Mouse (Mus musculus) left cerebral cortex, postnatal 4 days (tissue): ENCODE results near the gene Acacb. TPM values are rescaled to one million over a fixed set of nuclear protein-coding genes. Genes with fewer than 3 reads are reported as not detected.

ENCODE experiments used
- DNase-seq: peaks from one replicate; pipeline ENCODE4 v3.0.0-alpha.2; 2022
- intact Hi-C: fragments of 180-260 bp; cut with DNase I; formaldehyde crosslinking; loops from one replicate; pipeline ENCODE4 v1.15.1; 2025
- total RNA-seq, 2 experiments: library from RNA; stranded (reverse); gene quantifications; 2 replicates each; pipeline ENCODE4 v1.2.3; 2021

The Acacb gene
- total RNA-seq, result 1 to 10 TPM; 2.4 to 3.8 TPM

DNA sequence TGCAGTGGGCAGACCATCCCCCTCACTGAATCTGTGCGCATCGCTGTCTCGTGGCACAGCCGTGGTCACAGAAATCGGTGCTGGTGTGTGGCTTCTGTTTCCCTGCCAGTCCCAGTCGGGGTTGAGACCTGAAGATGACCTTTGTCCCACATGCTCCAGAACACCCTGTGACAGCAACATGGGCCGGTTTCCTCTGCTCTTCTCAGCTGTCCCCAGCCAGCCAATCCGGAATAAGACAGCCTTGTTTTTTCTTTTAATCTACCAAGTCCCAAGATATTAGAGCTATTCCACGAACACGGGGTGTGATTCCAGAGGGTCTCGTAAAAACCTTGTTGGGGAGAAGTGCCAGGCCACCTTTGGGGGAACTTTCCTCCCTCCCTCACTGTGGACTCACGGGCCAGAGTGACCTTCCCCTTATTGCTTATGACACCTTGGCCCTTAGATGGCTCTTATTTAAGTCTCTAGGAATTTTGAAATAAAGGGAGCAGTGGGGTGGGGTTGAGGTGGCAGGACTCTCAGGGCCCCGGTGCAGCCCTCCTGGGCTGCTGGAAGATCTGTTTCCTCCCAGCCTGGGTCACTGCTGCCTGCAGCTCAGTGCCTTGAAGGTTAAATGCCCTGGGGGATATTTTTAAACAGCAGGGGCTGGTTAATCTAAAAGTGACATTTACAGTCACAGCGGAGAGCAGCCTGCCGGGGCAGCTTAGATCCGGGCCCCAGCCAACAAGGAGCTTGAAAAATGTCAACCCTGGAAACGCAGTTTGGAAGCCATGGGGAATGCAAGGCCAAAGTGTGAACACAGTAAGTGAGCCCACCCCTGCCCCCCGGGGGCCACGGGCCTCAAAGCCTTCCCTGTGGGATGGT, at the start of gene Acacb:
Acacb (plus strand) TSS at position 508 of the 861 bp plus-strand sequence.
- intact Hi-C loops, result no loop called here
- DNase-seq, result no peak

DNA sequence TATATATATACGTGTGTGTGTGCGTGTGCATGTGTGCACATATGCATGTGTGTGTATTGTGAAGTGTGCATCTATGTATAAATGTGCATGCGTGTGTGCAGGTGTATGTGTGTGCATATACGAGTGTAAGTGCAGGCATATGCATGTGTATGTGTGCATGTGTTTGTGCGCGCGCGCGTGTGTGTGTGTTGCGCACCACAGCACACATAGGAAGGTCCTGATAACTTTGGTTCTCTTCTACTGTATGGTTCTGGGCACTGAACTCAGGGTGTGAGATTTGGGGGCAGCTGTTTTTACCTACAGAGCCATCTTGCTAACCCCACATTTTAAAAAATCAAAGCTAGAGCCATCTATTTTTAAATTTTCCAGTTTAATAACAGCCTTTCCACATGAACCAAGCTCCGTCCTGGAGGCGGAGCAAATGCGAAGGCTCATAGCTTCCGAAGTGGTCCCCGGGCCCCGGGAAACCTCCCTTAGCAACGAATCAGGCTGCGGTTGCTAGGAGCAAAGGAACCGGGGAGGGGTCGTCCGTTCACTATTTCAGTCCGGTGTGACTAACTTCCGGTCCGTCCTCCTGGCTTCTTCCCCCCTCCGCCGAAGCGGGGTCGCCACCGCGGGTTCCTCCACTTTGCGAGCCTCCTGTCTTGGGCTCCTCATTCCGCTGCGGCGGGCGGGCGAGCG, 46.5 kb upstream of the Acacb start:
- peak; percentile 91 for DNase-seq
- intact Hi-C loops, result no loop called here

DNA sequence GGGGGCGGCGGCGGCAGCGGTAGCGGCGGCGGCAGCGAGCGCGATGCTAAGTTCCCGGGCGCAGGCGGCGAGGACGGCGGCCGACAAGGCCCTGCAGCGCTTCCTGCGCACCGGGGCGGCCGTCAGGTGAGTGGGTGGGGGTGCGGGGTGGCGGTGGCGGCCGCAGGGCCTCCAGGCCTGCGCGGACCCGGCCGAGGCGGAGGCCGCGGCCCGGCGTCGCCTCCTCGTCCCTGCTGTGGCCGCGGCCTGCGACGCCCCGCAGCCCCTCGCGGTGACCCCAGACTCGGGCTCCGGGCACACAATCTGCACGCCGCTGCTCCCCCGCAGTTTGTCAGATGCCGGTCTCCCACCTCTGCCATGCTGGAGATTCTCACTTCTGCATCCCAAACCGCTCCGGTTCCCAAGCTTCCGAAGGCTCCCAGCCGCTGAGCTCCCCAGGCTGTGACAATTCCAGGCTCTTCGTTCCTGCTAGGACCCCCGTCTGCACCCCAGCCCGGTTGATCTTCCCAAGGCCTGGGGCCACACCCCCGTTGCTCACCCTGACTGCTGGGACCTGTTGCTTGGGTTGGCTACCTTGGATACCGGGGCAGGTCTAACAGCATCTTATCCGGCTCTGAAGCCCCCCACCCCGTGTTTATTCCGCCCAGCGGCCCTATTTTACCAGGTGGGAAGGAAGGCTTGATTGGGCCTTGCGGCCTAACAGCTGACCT, 45.8 kb upstream of the Acacb start:
- no peak for DNase-seq
- intact Hi-C loops, result no loop called here

DNA sequence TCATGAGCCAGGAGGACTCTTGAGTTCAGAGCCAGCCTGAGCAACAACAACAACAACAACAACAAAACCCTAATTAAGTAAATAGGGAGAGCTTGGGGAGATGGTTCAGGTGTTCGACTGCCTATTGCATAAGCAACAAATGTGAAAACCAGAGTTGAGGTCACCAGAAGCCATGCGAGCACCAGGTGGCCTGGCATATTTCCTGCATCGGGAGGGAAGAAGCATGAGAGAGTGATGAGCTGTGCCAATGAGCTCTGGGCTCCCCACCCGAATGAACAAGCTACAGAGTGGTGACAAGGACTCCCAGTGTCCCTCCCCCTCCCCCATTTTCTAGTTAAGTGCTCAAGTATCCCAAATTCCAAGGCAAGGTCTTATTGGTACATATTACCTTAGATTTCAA, 44.5 kb upstream of the Acacb start:
- intact Hi-C loops, result no loop called here
- DNase-seq, result no peak

DNA sequence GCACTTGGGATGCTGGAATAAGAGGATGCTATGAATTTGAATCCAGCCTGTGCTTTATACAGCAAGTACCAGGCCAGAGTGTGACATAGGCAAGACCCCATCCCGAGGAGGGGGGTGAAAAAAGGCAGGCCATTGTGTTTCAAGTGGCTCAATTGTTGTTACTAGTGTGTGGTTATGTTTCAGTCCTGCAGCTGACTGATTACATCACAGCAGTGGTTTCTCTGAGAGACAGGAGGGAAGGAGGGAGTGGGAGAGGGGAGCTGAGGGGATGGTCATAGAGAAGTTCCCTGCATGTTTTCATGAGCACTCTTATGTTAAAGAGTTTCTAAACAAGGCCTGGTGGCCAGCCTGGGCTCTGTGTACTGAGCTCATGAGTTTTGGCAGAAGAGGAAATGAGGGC, 43.5 kb upstream of the Acacb start:
- intact Hi-C loops, result no loop called here
- DNase-seq, result no peak

DNA sequence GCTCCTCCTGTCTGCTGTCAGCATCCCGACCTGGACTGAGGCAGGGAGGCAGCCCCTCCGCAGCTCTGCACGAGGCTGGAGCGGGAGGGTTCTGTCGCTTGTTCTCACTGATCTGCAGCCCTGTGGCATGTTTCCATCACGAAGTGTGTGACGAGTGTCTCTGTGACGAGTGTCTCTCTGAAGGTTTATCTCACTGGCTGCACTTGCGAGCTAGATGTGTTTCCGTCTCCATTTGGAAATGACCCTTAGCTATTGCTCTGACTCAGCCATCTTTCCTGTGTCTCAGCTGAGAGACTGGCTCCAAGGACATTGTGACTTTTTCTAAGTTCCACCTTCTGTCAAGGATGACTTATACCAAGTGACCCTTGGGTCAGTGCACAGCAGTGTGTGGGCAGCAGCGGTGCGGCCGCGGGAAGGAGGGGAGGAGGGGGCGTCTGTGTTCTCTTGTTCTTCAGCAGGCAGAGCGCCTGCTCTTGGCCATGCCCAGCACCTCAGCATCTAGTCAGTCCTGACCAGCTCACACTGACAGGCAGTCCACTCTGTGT, 39.9 kb upstream of the Acacb start:
- no peak for DNase-seq
- intact Hi-C loops, result no loop called here

DNA sequence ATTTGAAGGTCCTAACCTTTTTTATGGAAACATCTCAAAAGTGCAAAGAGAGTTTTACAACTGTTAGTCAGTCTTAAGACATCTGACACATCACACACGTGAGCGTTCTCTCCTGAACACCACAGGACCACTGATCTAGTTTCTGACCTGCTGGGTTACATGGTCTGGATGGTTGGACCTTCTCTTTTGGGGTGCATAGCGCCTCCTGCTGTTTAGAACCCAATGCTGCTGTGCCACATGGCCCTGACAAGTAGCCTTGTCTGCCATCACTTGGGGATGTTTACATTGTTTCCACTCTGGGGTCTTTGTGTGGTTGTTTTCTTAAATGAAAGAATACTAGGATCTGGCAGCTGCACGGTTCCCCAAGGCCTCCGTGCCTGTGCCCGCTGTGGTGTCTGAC, 33.0 kb upstream of the Acacb start:
- intact Hi-C loops, result no loop called here
- DNase-seq, result no peak

DNA sequence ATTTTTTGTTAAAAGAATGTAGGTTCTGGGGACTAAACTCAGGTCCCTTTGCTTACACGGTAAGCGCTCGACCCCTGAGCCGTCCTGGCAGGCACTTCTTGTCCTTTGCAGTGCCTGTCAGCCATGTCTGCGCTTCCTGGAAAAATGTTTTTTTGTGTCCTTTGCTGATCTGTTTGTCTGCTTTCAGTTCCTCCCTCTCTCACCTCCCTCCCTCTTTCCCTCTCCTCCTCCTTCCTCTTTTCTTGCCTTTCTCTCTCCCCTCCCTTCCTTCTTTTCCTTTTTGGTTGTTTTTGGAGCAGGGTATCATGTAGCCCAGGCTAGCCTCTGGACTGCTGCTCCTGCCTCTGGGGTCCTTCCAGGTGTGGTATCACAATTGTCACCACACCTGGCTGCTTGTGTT, 31.3 kb upstream of the Acacb start:
- intact Hi-C loops, result no loop called here
- no peak for DNase-seq

DNA sequence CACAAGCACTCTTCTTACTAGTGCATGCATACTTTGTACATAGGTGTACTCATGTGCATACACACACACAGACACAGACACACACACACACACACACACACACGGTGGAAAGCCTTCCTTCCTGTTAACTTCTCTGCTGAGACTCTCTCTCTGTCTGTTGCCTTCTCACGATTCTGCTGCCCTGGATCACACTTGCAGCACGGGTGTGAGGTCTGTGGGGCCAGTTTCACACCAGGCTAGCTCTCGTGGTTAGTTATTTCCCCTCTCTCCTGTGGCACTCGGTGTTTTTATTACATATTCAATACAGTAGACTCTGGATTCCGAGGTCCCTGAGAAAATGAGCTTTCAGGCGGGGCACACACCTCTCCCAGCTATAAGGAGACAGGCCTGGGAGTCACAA, 29.7 kb upstream of the Acacb start:
- no peak for DNase-seq
- intact Hi-C loops, result no loop called here

DNA sequence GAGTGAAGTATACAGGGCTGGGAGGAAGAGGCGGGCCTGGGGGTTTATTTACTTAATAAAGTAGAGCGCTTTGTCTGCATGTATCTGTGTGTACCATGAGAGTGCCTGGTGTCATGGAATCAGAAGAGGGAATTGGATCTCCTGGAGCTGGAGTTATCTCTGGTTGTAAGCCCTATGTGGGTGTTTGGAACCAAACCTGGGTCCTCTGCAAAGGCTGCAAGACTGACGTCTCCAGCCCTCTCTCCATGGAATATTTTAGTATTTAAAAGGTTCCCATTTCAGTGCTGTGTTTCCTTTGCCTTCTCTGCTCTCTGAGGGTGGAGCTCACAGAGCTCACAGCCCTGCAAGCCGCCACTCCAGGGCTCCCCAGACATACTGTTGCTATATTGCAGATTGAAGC, 26.5 kb upstream of the Acacb start:
- intact Hi-C loops, result no loop called here

DNA sequence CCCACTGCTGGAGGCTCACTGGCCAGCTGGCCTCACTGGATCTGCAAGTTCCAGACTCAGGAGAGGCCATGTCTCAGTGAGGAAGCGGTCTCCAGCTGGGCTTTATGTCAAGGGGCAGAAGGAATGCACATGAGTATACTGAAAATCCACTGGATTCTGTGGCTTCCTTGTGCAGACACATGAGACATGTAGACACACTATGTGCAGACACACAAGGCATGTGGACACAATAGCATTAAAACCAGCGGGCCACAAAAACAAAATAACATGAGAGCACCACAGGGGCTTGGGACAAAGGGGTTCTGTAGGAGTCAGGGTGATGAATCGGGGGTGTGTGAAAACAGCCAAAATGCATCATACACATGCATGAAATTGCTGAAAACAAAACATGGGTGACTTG, 20.3 kb upstream of the Acacb start:
- intact Hi-C loops, result no loop called here
- DNase-seq, result no peak

More for the DNA sequence above, 26.5 kb upstream of the Acacb start:
- DNase-seq, result no peak

DNA sequence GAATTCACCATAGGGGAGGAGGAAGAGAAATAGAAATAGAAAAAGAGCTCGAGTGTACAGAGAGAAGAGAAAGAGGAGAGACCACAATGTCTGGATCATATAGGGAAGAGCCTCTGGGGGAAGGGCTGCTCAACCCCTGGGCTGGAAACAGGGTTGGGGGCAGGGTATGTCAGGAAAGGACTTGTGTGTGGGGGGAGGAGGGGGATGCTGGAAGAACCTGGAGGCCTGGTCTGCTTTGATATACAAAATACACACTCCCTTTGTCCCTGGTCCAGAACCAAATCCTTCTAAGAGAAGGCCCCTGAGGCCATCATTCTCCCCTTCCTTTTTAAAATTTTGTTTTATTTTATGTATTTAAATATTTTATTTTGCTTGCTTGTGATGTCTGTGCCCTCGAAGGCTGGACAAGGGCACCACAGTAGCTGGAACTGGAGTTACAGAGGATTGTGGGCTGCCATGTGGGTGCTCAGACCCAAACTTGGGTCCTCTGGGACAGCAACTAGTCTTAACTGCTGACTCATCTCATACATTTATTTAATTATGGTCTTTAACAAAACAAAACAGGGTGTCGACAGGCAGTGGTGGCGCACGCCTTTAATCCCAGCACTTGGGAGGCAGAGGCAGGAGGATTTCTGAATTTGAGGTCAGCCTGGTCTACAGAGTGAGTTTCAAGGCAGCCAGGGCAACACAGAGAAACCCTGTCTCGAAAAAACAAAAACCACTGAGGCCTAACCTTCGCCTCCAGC, 19.7 kb upstream of the Acacb start:
- intact Hi-C loops, result no loop called here

DNA sequence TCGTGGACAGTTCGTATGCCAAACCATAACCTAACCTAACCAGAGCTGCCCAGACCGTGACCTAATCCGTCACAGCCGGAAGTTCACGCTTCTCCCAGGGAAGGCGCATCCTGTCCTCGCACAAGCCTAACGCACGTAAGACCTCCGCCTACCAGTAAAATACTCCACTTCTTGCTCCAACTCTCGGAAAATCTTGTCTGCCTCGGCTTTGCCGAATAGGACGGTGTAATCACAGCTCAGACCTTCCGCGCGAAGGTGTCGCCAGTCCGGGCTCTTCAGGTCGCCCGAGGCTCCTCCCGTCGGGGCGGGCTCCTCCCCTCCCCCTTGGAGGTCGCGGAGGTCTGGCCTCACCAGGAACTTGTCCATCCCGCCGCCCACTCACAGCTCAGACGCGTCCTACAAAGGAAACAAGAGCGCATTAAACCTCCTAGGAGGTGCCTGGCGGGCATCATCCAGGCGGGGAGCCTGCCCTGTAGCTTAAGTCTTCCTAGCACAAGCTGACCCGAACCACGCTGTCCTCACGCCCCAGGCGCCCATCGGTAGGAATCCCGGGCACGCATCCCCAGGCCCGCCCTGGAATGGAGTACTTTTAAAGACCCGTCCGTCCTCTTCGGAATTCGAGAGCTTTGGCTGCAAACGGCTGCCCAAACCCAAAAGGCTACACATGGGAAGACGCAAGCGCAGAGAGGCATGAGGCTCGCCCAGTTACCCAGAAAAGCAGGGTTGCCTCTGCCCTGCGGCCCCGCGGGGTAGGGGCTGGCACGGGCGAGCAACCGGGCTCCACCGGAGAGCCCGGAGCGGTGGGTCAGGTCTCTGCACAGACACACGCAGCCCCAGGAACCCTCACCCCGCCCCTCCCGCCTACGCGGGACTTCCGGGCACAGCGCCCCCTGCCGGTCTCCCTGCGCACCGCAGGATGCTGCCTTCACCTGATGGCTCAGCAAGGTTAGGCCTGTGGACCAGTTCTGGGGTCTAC, 18.7 kb upstream of the Acacb start, which contains the start of gene Alkbh2:
Alkbh2 (minus strand) TSS at position 845 of the 976 bp plus-strand sequence.
- intact Hi-C loops, result no loop called here
- DNase-seq, result peak; percentile 82

More for the DNA sequence above, 19.7 kb upstream of the Acacb start:
- DNase-seq, result no peak

DNA sequence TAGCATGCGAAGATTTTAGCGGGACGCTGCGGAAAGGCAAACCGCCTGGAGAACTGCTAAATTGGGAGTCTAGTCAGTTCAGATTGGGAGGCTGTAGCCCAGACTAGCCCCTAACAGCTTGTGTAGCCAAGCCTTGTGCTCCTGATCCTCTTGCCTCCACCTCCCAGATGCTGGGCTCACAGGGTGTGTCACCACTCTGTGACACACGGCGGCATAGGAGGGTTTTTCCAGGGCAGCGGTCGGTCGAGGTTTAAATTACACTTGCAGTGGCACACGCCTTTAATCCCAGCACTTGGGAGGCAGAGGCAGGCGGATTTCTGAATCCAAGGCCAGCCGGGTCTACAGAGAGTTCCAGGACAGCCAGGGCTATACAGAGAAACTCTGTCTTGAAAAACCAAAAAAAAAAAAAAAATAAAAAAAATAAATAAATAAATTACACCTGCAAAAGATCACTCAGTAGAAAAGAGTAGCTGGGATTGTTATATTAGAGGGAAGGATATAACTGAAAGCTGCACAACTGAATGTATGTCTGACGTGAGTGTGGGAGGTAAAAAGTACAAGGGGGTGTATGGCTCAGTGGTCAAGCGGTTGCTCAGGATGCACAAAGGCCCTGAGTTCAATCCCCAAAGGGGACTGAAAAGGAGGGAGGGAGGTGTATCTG, 16.7 kb upstream of the Acacb start:
- no peak for DNase-seq
- intact Hi-C loops, result no loop called here

DNA sequence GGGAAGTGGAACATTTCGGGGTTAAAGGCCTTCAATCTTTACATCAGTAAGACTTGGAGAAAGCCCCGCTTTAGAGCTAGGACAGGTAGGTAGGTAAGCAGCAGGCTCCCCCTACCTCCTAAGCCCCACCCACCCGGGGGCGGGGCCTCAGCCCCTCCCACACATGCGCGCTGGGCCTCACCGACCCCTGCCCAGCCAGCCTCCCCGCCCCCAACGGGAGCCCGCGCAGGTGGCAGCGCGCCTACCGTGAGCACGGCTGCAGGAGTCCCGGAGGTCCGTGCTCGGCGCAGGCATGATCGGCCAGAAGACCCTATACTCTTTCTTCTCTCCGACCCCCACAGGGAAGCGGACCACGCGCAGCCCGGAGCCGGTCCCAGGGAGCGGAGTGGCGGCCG, 16.1 kb upstream of the Acacb start, which contains the start of gene Ung:
Ung (plus strand) TSS at position 176 of the 395 bp plus-strand sequence.
- DNase-seq, result peak; percentile 82
- intact Hi-C loops, result no loop called here

DNA sequence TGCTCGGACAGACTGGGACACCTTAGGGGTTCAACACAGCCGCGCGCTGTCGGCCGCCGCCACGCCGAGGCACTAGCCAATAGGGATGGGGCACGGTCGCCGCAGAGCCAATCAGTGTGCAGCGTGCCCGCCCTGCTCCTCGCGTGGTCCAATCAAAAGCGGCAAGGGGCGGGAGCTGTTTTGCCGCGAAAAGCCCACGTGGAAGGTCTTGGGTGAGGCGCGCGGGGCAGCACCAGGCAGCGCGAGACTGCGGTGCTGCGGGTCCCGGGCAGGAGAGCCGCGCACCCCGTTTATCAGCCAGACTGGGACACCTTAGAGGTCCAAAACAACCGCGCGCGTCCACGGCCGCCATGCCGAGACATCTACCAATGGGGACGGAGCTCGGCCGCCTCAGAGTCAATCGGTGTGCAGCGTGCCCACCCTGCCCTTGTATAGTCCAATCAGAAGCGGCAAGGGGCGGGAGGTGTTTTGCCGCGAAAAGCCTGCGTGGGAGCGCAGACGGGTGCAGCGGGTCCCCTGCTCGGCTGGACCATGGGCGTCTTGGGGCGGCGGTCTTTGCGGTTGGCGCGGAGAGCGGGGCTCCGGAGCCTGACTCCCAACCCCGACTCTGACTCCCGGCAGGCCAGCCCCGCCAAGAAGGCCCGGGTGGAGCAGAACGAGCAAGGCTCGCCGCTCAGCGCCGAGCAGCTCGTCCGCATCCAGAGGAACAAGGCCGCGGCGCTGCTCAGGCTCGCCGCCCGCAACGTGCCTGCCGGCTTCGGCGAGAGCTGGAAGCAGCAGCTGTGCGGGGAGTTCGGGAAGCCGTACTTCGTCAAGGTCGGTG, 15.4 kb upstream of the Acacb start:
- intact Hi-C loops, result no loop called here

DNA sequence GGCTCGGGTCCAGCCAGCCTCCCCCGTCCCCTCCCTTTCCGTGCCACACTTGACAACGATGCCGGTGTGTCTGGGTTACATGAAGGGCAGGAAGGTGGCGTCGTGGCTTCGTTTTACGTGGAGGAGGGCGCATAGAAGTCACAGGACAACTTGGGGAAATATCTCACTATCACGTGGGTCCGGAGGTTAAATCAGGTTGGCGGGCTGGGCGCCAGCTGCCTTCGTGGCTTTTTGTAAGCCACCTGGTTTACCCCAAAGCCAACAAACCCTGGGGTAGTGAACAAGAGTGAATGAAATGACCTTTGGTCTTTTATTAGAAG, 14.9 kb upstream of the Acacb start:
- peak; percentile 51 for DNase-seq
- intact Hi-C loops, result no loop called here

More for the DNA sequence above, 15.4 kb upstream of the Acacb start:
- peak; percentile 95 for DNase-seq

DNA sequence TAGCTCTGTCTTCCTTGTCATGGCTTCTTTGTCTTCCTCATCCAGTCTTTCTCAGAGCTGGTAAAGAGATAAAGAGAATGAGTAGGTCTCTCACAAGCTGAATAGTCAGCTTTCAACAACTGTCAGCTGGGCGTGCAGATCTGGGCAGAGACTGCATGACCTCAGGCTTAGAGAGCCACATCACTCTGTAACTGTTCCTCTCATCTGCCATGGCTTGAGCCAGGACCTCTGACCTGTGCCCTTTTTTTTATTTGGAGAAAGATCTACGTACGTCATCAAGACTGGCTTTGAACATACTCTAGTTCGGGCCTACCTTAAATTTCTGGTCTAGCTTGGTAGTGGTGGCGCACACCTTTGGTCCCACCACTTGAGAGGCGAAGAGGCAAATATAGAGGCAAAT, 13.5 kb upstream of the Acacb start:
- intact Hi-C loops, result no loop called here

More for the DNA sequence above, 13.5 kb upstream of the Acacb start:
- DNase-seq, result no peak
